7 mouse cellular contexts compared by ENCODE assay signal in genomic region chr7:16426129-16426729, GRCm38 (mm10). TPM values are rescaled to one million over a fixed set of nuclear protein-coding genes. Genes with fewer than 3 reads are reported as not detected.
DNase-seq lines count a peak whose midpoint lies in the region; ATAC-seq and TF ChIP-seq lines count a peak whose summit lies in the region.

No protein-coding gene starts in this region.

- no peak for TF ChIP-seq POLR2A in limb, embryonic 14.5 days (IDR thresholded peaks at IDR 0.05; ENCODE audit: borderline replicate concordance, extremely low read depth, insufficient read depth, insufficient read length)

- H3K27me3 ChIP-seq in limb, embryonic 14.5 days (ENCODE audit: control insufficient read depth, insufficient read depth, low read length): no peaks in the 10 kb centered on the region
- H3K27me3 ChIP-seq in midbrain, embryonic 16.5 days (ENCODE audit: control insufficient read depth, insufficient read depth, low read depth, low read length): no peaks in the 10 kb centered on the region

- no peak overlapping the region for H3K27ac ChIP-seq in limb, embryonic 14.5 days (replicated peaks; ENCODE audit: low read depth, low read length)
- no peak overlapping the region for H3K27ac ChIP-seq in midbrain, embryonic 16.5 days (ENCODE audit: low read length)

- DNase-seq in adrenal gland, adult 18-20 months (ENCODE audit: low spot score in 2 of 2): peak; percentile 76 to 88
- peak; percentile 87 for DNase-seq in embryo, embryonic 10 days (ENCODE audit: low spot score)
- peak; percentile 88 for DNase-seq in kidney, adult 18-20 months
- DNase-seq in limb, embryonic 14.5 days (ENCODE audit: low spot score): peak; percentile 73
- DNase-seq in spleen, postnatal 10 days (ENCODE audit: low spot score in 2 of 2): peak; percentile 74 to 89

- peak; percentile 95 for ATAC-seq in granulocyte monocyte progenitor cell, adult 5-6 weeks (replicated peaks; ENCODE audit: poor library complexity, severe bottlenecking)
- ATAC-seq in limb, embryonic 14.5 days (ENCODE audit: low FRiP score, low read depth): 0 out of 2 replicates have a peak, but pooled peaks have one; percentile 57
- ATAC-seq in midbrain, embryonic 16.5 days: peak; percentile 67; the same call in 1 of the 2 replicates

- H3K9ac ChIP-seq in limb, embryonic 14.5 days (ENCODE audit: low read depth, low read length, severe bottlenecking): no peak overlapping the region
- no peak overlapping the region for H3K9ac ChIP-seq in midbrain, embryonic 16.5 days (ENCODE audit: low read depth, low read length)

- H3K4me1 ChIP-seq in limb, embryonic 14.5 days (ENCODE audit: control insufficient read depth, insufficient read depth, low read length): no peaks in the 10 kb centered on the region
- H3K4me1 ChIP-seq in midbrain, embryonic 16.5 days (ENCODE audit: control insufficient read depth, insufficient read depth, low read length): no peaks in the 10 kb centered on the region

- no peaks in the 10 kb centered on the region for H3K9me3 ChIP-seq in limb, embryonic 14.5 days (ENCODE audit: control insufficient read depth, low read length)
- H3K9me3 ChIP-seq in midbrain, embryonic 16.5 days (replicated peaks; ENCODE audit: control insufficient read depth, low read length, poor library complexity, severe bottlenecking): no peaks in the 10 kb centered on the region

- 61% methylated on average over 4 of the region's 4 CpGs for WGBS in limb, embryonic 14.5 days
- 51% methylated on average over 4 of the region's 4 CpGs for WGBS in midbrain, embryonic 16.5 days

- no peak overlapping the region for H3K4me2 ChIP-seq in limb, embryonic 14.5 days (replicated peaks; ENCODE audit: low read depth, low read length, severe bottlenecking)
- no peak overlapping the region for H3K4me2 ChIP-seq in midbrain, embryonic 16.5 days (ENCODE audit: low read length)

- H3K4me3 ChIP-seq in limb, embryonic 14.5 days (replicated peaks; ENCODE audit: low read length): no peak overlapping the region
- H3K4me3 ChIP-seq in midbrain, embryonic 16.5 days (ENCODE audit: low read depth, low read length): no peak overlapping the region

- H3K36me3 ChIP-seq in limb, embryonic 14.5 days (ENCODE audit: control insufficient read depth, insufficient read depth, low read length): peaks cover 97% of the 10 kb centered on the region
- peaks cover 64% of the 10 kb centered on the region for H3K36me3 ChIP-seq in midbrain, embryonic 16.5 days (ENCODE audit: control insufficient read depth, insufficient read depth, low read length)

RNA-seq across cellular contexts. Expression of gene Zc3h4, which starts 25.5 kb away (rescaled TPM):
- total RNA-seq in adrenal gland, adult 18-20 months (2021): 10 to 100 TPM; 32.8 to 39.4 TPM
- total RNA-seq in granulocyte monocyte progenitor cell, adult 5-6 weeks (2014; fragmentation: Nextera tagmentation): 42.3 and 57.9 TPM in 2 replicates
- 20.9 and 40.7 TPM in 2 replicates for total RNA-seq in granulocyte monocyte progenitor cell, adult 5-6 weeks (2017)
- 49.1 and 57.6 TPM in 2 replicates for polyA plus RNA-seq in limb, embryonic 14.5 days (2012; rRNA removed)
- 15.7 and 18.9 TPM in 2 replicates for polyA plus RNA-seq in limb, embryonic 14.5 days (2014; fragmentation: Nextera tagmentation; extraction: Ambion mirVana)
- 14.2 TPM in 2 replicates for polyA plus RNA-seq in midbrain, embryonic 16.5 days (2015; fragmentation: Nextera tagmentation; extraction: Ambion mirVana)

RNA-seq across cellular contexts. Expression of gene Tmem160, which starts 26.4 kb away (rescaled TPM):
- 10 to 100 TPM; 60.1 to 61.7 TPM for total RNA-seq in adrenal gland, adult 18-20 months (2021)
- total RNA-seq in granulocyte monocyte progenitor cell, adult 5-6 weeks (2014; fragmentation: Nextera tagmentation): 27.5 and 71.6 TPM in 2 replicates
- 17.2 and 26.2 TPM in 2 replicates for total RNA-seq in granulocyte monocyte progenitor cell, adult 5-6 weeks (2017)
- polyA plus RNA-seq in limb, embryonic 14.5 days (2012; rRNA removed): 32.8 and 41.6 TPM in 2 replicates
- polyA plus RNA-seq in limb, embryonic 14.5 days (2014; fragmentation: Nextera tagmentation; extraction: Ambion mirVana): 42.7 and 51.3 TPM in 2 replicates
- 66.9 and 75.6 TPM in 2 replicates for polyA plus RNA-seq in midbrain, embryonic 16.5 days (2015; fragmentation: Nextera tagmentation; extraction: Ambion mirVana)

RNA-seq across cellular contexts. Expression of gene Sae1, which starts 38.6 kb away (rescaled TPM):
- total RNA-seq in adrenal gland, adult 18-20 months (2021): 10 to 100 TPM; 57.0 to 61.8 TPM
- 131 and 137 TPM in 2 replicates for total RNA-seq in granulocyte monocyte progenitor cell, adult 5-6 weeks (2014; fragmentation: Nextera tagmentation)
- total RNA-seq in granulocyte monocyte progenitor cell, adult 5-6 weeks (2017): 409 and 421 TPM in 2 replicates
- polyA plus RNA-seq in limb, embryonic 14.5 days (2012; rRNA removed): 143 and 172 TPM in 2 replicates
- polyA plus RNA-seq in limb, embryonic 14.5 days (2014; fragmentation: Nextera tagmentation; extraction: Ambion mirVana): 273 and 289 TPM in 2 replicates
- 239 and 255 TPM in 2 replicates for polyA plus RNA-seq in midbrain, embryonic 16.5 days (2015; fragmentation: Nextera tagmentation; extraction: Ambion mirVana)

RNA-seq across cellular contexts. Expression of gene Npas1, which starts 51.3 kb away (rescaled TPM):
- total RNA-seq in adrenal gland, adult 18-20 months (2021): not detected
- not detected in 2 replicates for total RNA-seq in granulocyte monocyte progenitor cell, adult 5-6 weeks (2014; fragmentation: Nextera tagmentation)
- total RNA-seq in granulocyte monocyte progenitor cell, adult 5-6 weeks (2017): not detected in 2 replicates
- polyA plus RNA-seq in limb, embryonic 14.5 days (2012; rRNA removed): 0.03 TPM in 2 replicates
- polyA plus RNA-seq in limb, embryonic 14.5 days (2014; fragmentation: Nextera tagmentation; extraction: Ambion mirVana): 0.15 and 0.21 TPM in 2 replicates
- polyA plus RNA-seq in midbrain, embryonic 16.5 days (2015; fragmentation: Nextera tagmentation; extraction: Ambion mirVana): 4.2 and 6.4 TPM in 2 replicates
